Mouse (Mus musculus) lung, postnatal 4 days (tissue): Measurements from ENCODE around the gene Prkd1.
"Not testable (repeated sequence)": the region's sequence is repeated elsewhere in the genome, so short reads cannot be mapped to it uniquely, and the experiment has no call there.

ENCODE experiments used
- DNase-seq, 2 experiments: peaks; one replicate each; pipeline ENCODE4 v3.0.0; 2021

Gene Prkd1

DNA sequence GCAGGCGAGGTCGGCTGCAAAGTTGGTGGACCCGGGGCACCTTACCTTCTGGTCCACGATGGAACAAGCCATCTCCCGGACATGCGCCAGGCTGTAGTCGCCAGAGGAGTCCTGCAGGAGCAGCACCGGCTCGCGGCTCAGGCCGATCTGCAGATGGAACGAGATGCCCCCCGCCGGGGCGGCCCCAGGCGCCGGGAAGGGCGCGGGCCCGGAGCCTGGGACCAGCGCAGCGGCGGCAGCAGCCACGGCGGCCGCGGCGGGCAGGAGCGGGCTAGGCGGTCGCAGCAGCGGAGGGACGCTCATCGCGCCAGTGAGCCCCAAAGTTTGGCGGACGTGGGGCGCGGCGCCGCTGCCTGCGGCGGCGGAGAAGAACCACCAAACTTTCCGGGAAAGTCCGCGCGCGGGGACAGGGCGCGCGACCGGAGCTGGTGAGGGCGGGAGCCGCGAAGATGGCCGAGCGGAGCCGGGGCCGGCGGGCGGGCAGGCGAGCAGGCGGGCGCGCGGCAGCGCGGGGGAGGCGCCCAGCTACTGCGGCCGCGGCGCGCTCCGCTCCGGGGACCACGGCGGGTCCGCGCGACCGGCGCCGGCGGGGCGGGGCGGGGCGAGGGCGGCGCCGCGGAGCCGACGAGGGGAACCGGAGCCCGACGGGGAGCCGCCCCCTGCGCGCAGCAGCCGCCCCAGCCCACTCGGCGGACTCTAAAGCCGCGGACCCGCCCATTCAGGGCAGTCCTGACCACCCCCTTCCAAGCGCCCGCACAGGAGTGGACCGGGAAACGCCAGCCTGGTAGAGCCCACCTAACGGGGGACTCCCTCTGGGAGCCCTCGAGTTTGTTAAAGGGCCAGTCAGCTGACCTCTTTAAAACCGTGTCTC lies at the start of gene Prkd1:
Gene Prkd1 (minus strand): TSS at position 428 of the 871 bp plus-strand sequence.
- peak; percentile 76 to 88 for DNase-seq

DNA sequence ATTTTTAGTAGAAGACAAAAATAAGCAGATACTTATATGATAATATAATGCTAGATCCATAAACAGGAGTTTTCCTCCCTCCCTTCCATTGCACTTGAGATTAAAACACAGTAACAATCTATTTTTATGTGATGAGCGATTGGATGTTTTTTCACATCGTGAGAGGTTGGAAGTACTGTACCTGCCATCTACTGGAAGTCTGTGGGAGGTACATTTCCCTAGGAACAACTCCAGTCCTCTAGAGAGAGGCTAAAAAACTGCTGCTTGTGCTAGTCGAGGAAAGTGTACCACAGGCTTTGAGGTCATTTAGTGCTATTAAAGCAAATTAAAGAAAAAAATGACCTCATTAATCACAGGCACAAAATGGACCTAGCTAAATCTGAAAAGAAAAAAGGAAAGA lies 48.6 kb upstream of the Prkd1 start:
- peak in 1 of 2 experiments; percentile 5 for DNase-seq

- no peak for DNase-seq
Observed at GRCm38 (mm10) chr12:50648176-50648670, 675 bp downstream of the Prkd1 start.

DNA sequence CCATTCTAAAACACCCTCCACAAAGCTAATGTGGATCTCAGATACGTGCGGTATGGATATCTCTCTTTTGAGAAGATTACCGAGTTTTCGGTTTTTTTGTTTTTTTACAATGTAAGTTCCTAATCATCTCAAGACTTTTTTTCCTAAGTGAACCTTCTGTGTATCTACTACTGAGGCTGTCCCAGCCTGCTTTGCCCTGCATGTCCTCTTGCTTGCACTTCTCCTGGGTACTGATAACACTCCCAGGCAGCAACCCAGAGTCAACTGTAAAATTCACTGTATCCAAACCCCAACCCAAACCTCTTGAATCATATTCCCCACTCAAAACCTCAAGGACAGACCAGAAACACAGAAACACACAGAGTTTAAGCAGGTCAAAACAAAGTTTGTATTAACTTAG lies 2.0 kb downstream of the Prkd1 start:
- no peak for DNase-seq

GRCm38 (mm10) chr12:50642671-50643070 lies 6.2 kb downstream of the Prkd1 start:
- DNase-seq: no peak

DNA sequence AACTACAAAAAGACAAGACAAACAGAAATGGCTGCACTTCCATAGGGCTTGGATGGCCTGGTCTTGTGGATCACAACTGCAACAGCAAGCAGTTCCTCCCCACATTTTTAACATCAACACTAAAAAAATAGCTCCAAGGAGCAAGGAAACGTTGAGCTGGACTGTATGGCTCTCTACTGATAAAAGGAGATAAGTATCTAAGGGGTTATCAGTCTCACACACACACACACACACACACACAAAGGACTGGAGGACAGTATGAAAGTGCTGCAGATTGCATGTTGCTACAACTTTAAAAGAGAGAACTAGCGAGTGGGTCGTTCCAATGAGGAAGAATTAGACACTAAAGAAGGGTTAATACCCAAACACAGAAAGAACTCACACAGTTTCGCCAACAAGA lies 8.7 kb downstream of the Prkd1 start:
- DNase-seq: no peak

DNA sequence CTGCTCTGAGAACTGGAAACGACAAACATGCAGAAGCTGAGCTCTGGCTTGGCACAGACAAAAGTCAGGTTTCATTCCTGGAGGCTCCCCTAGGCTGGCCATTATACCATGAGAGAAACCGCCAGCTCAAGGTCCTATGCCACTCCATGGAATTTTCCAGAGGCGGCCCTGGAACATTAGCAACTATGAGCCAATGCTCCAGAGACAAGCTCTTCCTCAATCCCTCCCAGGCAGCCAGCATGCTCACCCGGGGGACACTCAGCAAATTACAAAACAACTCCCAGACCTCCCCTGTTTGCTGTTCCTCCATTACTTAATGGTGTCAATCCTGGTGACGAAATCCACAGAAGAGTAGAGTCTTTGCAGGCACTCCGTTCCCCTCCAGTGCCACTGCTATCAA lies 14.5 kb downstream of the Prkd1 start:
- no peak for DNase-seq

- DNase-seq: not testable (repeated sequence)
Observed at GRCm38 (mm10) chr12:50626100-50626499, 22.8 kb downstream of the Prkd1 start.

DNA sequence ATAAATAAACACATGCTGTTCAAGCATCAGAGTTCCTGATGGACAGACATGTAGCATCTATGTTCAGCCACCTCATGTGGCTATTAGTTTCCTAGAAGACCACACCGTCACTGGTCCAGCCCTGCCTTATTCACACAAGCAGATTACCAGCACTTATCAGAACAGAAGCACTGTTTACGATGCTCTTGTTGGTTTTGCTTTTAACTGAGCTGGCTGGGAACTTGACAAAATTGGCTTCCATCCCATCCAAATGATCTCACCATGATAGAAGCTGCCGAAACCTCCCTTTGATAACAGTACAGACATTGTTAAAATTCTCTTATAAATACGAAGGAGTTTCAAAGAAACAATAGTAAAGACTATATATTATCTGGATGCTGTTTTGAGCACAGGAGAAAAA lies 24.7 kb downstream of the Prkd1 start:
- DNase-seq: no peak

GRCm38 (mm10) chr12:50615852-50616251 lies 33.0 kb downstream of the Prkd1 start:
- no peak for DNase-seq

GRCm38 (mm10) chr12:50614341-50614740 lies 34.6 kb downstream of the Prkd1 start:
- DNase-seq: no peak

DNA sequence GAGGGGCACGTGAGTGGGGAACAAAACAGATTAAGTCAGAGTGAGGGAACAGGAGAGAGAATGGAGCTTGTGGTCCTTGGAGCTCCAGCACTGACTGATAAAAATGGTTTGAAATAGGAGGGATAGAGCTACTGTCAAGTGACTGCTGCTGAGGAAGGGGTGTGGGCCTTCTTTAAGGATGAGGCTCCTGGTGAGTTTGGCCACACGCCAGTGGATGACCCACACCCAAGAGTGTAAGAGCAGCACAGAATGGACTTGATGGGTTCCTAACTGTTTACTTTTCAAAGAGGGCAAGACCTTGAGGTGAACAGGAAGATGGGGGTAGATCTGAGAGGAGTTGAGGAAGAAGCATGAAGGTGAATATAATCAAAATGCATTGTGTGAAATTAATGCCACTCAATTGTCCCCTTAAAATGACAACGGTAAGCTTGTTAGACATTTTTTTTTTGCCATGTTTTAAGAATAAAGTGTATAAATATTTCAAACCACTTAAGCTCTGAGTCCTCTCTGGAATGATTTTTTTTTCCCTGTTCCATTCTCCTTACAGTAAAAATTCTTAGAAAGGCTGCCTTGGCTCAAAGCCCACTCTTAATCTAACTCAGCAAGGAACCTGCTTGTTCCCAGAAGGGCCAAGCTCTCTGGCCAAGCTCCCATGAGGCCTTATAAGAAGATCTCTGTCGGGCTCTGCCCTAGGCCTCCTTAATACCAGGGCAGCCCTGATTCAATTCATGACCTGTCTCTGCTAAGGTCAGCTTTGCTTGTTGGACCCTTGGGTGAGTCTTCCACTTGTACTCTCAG lies 42.0 kb downstream of the Prkd1 start:
- peak; percentile 11 to 41 for DNase-seq

DNA sequence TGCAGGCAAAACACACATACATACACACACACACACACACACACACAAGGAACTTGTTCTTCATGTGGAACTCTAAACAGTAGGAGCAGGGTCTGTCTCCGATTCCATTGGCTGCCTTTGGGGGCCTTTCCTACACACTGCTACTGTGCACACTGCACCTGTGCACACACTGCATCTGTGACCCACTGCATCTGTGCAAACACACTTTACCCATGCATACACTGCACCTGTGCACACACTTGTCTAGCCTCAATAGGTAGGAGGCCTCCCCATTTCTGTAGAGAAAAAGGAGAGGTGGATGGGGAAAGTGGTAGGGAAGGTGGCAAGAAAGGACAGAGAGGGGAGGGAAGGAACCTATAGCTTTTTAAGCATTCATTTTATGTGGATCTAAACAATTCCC lies 49.5 kb downstream of the Prkd1 start:
- no peak for DNase-seq

GRCm38 (mm10) chr12:50598053-50598988 lies 50.6 kb downstream of the Prkd1 start:
- DNase-seq: no peak

GRCm38 (mm10) chr12:50597467-50597866 lies 51.4 kb downstream of the Prkd1 start:
- no peak for DNase-seq

DNA sequence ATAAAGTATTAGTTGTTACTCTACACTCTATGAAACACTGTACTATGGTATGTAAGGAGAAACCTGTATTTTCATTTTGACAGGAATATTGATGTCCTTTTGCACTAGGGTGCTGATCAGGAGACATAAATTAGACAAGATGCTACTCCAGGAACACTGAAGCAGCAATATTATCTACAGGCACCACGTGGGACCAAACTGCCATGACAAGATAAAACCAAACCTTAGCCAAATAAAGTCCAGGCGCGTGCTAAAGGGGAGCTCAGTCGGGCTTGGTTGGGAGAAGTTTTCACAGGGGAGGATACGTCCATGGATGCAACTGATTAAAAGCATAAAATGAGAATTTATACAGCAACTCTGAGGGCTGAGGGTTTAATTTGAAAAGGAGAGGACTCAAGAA lies 53.1 kb downstream of the Prkd1 start:
- DNase-seq: no peak

GRCm38 (mm10) chr12:50594506-50594905 lies 54.4 kb downstream of the Prkd1 start:
- peak; percentile 39 to 50 for DNase-seq

GRCm38 (mm10) chr12:50593481-50593880 lies 55.4 kb downstream of the Prkd1 start:
- DNase-seq: no peak

DNA sequence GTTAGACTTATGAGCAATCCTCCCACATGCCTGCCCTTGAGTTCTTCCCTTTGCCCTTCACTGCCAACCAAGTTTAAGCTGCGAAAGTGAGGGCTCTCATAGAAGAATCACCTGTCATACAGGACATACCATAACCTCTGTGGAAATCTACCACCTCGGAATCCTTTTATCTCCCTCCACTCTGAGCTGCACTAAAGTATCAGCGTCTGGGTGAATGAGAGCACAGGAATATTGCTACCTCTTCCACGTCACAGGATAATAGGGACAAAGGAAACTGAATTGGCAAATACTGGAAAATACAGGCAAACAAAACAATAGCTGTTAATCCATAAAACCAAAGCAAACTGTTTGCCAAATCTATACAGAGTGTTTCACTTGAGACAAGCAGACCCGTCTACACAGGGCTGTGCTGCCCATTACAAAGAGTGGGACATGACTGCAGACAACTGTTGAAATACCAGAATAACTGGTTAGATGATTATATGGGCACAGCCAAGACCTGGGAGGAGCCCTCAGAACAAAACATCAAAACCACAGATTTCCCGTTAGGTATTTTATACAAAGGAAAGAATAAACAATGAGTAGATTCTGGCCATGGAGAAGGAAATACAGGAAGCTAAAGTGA lies 60.6 kb downstream of the Prkd1 start:
- DNase-seq: no peak

DNA sequence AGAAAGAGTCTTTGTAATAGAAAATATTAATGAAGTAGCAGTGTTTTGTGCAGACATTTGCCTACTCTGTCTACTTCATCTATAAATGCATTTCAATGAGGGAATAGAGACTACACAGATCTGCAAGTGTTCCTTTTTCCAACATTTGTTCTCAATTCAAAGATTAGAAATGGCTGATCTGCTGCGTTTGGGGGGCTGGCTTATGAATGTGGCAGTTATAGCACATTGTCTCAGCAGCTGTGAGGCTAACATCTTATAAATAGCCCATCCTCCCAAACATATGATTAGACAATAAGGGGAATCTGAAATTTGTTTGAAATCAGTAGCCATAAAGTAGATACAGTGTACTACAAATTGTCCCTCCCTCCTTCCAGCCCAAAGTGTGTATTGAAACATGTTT lies 83.7 kb downstream of the Prkd1 start:
- DNase-seq: no peak

DNA sequence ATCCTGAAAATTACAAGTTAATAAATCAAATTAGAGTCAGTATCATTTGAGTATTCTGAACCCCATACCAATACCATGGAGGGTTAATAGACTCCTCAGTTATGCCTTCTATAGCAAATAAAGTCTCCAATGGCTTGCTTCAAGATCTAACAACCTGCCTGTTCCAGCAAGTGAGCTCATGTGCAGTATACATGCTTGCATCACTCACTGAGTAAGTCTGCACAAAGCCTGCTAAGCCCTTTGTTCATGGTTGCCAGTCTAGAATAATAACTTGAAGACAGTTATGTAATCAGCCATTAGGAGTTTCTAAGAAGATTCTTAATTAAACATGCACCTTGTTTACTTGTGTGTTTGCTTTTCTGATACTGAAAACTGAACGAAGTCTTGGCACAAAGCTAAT lies 88.4 kb downstream of the Prkd1 start:
- no peak for DNase-seq

- no peak for DNase-seq
Observed at GRCm38 (mm10) chr12:50558231-50558630, 90.7 kb downstream of the Prkd1 start.
